Mouse (Mus musculus): ENCODE measurements around the gene Cyb5r4.

DNA sequence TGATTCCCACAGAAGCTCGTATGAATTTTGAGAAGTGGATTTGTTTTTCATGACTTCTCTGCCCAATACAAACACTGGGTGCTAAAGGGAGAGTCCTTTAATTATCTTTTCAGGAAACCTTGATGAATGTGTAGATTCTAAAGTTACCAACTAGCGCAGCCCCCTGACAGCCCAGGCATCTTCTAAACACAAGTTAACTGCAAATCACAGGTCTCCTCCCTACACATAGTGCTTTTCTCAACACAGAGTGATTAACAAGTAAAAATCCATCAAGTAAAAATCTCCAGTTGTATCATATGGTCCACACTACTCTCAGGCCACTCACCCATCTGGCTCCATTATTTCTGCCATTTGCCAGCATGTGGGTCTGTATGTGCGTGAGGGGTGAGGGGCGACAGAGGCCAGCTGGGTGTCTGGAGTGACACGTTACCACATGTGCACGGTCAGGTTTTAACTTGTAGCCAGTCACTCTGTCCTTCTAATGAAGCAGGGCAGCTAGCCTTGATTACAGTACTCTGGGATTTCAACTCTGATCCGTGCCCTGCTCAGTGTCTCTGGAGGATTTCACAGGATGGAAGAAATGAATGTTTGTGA lies 35.0 kb upstream of the Cyb5r4 start:
- TF ChIP-seq CTCF (IDR thresholded peaks at IDR 0.05; ENCODE audit: low read depth) (no peak), EP300 (IDR thresholded peaks at IDR 0.05; ENCODE audit: low read depth) (no peak)

Measured in liver, postnatal 0 days (tissue).